Mouse (Mus musculus): ENCODE data around the gene Defa35.
"Not testable (repeated sequence)": the region's sequence is repeated elsewhere in the genome, so short reads cannot be mapped to it uniquely, and the experiment has no call there.

The Defa35 gene

DNA sequence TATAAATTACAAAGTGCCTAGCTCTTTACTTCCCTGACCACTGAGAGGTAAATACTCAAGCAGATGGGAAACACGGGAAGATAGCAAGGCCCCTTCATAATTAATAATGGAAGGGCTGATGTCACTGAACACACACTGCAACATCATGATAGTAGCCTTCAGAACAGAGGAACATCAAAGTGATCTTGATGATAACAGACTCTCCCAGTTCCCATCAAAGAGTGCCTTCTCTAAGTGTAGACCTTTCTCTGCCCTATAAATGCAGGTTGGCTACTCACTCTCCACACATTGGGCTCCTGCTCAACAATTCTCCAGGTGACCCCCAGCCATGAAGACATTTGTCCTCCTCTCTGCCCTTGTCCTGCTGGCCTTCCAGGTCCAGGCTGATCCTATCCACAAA is at the start of gene Defa35:
Defa35 (plus strand) TSS at position 301 of the 400 bp plus-strand sequence.
- in situ Hi-C loops (cut with MseI, MboI): not testable (repeated sequence)

DNA sequence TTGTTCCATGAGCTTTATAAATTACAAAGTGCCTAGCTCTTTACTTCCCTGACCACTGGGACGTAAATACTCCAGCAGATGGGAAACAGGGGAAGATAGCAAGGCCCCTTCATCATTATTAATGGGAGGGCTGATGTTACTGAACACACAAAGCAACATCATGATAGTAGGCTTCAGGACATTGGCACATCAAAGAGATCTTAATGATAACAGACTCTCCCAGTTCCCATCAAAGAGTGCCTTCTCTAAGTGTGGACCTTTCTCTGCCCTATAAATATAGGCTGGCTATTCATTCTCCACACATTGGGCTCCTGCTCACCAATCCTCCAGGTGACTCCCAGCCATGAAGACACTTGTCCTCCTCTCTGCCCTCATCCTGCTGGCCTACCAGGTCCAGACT is 39.6 kb upstream of the Defa35 start, which contains the start of gene Defa21:
Defa21 (plus strand) TSS at position 301 of the 400 bp plus-strand sequence.
- in situ Hi-C loops (cut with MseI, MboI): not testable (repeated sequence)

- in situ Hi-C loops (cut with MseI, MboI): not testable (repeated sequence)
Measured at GRCm38 (mm10) chr8:21054747-21055146, 10.1 kb upstream of the Defa35 start, which contains the start of gene Defa23. TSS of gene Defa23 (plus strand) at chr8:21055047.

- in situ Hi-C loops (cut with MseI, MboI): loop anchor here in 1 of 2 experiments (25.0 kb wide), 1 partner anchor 97 kb away; no protein-coding TSS in a partner anchor
Measured at GRCm38 (mm10) chr8:21084142-21084541, 19.3 kb downstream of the Defa35 start, which contains the start of gene Defa25. TSS of gene Defa25 (plus strand) at chr8:21084442.

GRCm38 (mm10) chr8:21093106-21093505 is 28.3 kb downstream of the Defa35 start:
- in situ Hi-C loops (cut with MseI, MboI): loop anchor here in 1 of 2 experiments (25.0 kb wide), 1 partner anchor 106 kb away; no protein-coding TSS in a partner anchor

- in situ Hi-C loops (cut with MseI, MboI): loop anchor here in 1 of 2 experiments (25.0 kb wide), 1 partner anchor 109 kb away; no protein-coding TSS in a partner anchor
Measured at GRCm38 (mm10) chr8:21095950-21096349, 31.1 kb downstream of the Defa35 start, which contains the start of gene Gm14851. TSS of gene Gm14851 (minus strand) at chr8:21096050.

Data from mouse trophoblast stem cell (cell line).